Mouse (Mus musculus) T-helper 2 cell (primary cell): ENCODE results near the gene Heatr4.

Experiments used
- in situ Hi-C: fragments of 300-600 bp; cut with MboI, MseI; formaldehyde crosslinking; loops from one replicate; pipeline ENCODE4 v1.15.1; 2025; ENCODE audit warnings: high pct_unique_total_duplicates

Heatr4 gene

DNA sequence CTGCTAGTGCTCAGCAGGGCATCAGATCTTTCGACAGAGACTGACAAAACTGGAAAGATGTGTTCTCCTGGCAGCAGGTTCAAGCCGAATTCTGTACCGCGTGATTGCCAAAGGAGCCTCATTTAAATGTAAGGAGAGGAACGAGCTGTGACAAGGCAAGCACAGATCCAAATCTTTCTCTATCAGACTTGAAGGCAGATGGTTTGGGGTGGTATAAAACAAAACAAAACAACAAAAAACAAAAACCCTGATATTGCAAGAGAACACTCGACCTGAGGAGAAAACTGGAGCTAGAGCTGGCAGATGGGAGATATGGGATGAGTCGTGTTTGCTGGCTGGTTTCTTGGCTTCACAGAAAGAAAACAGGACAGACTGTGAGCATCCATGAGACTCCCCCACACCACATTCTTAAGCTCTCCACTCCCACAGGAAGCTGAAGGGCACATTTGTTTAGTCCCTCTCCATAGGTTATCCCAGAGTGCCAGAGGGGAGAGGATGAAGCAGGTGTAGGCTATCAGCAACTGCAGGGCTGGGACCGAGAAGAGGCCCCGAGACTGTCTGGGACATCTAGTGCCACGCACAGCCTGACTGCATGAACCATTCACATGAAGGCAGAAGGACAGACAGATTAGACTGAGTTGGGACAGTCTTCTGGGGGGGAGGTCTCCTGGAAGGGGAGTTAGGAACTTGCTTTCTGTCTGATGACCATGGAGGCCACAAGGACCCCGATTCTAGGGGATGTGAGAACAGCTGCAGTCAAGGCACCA is 13.9 kb upstream of the Heatr4 start:
- in situ Hi-C loops: no loop called here

DNA sequence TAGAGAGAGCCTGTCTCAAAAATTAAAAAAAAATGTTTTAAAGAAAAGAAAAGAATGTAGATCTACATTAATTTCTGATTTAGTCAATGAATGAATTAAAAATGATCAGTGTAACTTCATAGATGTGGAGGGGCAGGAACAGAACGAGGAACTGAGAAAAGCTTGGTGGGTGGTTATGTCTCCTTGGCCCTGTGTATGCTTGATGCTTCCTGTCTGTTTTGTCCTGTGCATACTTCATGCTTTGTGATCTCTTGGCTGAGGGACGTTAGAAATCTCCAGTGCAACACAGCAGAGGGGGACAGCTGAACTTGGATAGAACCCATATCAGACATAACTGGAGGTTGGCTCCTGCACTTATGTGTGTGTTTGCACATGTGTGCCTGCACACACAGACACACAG is 12.6 kb upstream of the Heatr4 start:
- in situ Hi-C loops: no loop called here

DNA sequence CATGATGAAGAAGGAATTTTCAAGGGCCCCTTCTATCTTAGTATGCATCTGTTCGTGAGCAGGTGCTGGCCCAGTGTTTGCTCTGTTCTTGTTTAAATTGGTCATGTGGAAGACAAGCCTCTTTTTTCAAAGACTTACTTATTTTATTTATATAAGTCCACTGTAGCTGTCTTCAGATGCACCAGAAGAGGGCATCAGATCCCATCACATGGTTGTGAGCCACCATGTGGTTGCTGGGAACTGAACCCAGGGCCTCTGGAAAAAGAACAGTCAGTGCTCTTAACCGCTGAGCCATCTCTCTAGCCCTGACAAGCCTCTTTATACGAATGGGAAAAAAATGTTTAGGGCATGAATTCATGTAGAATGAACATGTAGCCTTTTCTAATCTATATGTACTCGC is 4.7 kb upstream of the Heatr4 start:
- in situ Hi-C loops: no loop called here

DNA sequence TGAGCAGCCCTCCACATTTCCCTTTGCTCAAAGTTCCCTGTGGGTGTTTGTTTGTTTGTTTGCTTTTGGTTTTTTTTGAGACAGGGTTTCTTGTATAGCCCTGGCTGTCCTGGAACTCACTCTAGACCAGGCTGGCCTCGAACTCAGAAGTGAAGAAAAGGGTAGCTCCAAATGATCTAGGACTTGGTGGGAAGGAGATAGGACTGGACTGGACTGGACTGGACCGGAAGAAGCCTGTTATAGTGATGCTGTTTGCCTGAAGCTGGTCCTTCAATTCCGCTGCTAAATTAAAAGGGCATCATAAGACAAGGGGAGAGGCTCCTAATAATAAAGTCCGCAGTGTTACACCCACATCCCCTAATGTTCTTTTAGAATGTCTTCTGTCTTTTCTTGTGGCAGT is 3.8 kb upstream of the Heatr4 start:
- in situ Hi-C loops: no loop called here

- in situ Hi-C loops: no loop called here
Measured at GRCm38 (mm10) chr12:83987583-83988441, 3.2 kb upstream of the Heatr4 start, which contains the start of gene Acot2. Gene Acot2, plus strand, starts transcription at chr12:83987861.

- in situ Hi-C loops: no loop called here
Measured at GRCm38 (mm10) chr12:83987242-83987582, 2.6 kb upstream of the Heatr4 start.

DNA sequence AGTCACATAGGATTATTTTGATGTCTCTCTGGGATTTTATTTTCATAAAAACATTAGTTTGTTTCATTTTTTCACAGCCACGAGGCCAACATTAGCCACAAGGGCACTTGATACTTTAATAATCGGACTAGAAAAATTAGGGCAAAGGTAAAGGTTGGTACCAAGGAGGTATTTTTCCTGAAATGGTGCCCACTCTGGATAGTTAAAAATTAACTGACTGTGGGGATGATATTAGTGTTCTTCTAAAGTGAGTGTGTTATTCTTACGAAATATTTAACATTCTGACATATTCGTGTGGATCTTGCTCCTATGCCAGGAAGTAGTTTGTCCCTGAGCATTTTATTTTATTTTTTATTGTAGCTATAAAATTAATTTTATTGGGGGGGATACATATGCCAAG is 3.0 kb downstream of the Heatr4 start:
- in situ Hi-C loops: no loop called here

DNA sequence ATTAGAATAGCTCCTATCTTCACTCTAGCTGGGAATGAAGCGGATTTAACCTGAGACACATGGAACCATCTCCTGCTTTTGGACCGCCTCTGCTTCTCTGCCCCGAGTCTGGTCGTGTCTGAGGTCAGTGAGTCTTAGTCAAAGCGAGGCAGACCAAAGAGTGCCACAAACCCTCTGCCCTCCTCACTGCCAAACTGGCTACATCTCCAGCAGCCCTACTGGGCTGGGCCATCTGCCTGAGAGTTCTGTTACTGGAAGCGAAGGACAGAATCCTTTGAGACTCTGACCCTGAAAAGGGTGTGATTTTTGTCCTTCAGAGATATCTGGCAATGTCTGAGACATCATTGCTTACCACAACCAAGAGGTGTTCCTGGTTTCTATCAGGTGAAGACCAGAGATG is 5.8 kb downstream of the Heatr4 start:
- in situ Hi-C loops: no loop called here

GRCm38 (mm10) chr12:83972117-83972516 is 12.5 kb downstream of the Heatr4 start:
- in situ Hi-C loops: loop anchor here (5.0 kb wide), 1 partner anchor 90 kb away; no protein-coding TSS in a partner anchor

DNA sequence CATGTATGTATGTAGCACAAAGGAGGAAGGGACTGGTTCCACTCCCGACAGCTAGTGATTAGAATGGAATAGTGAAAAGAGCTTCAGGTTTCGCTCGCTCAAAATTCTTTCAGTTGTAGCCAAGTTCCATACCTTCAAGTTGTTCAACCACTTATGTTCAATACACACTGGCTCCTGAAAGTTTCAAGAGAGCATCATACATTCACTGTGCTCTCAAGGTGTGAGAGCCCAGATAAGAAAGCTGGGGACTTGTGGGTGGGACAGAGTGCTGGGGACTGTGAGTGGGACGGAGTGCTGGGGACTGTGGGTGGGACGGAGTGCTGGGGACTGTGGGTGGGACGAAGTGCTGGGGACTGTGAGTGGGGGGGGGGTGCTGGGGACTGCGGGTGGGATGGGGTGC is 19.4 kb downstream of the Heatr4 start:
- in situ Hi-C loops: loop anchor here (5.0 kb wide), 1 partner anchor 42 kb away; the partner anchor contains the start of gene Acot1

- in situ Hi-C loops: no loop called here
Measured at GRCm38 (mm10) chr12:83958278-83958677, 26.4 kb downstream of the Heatr4 start.

DNA sequence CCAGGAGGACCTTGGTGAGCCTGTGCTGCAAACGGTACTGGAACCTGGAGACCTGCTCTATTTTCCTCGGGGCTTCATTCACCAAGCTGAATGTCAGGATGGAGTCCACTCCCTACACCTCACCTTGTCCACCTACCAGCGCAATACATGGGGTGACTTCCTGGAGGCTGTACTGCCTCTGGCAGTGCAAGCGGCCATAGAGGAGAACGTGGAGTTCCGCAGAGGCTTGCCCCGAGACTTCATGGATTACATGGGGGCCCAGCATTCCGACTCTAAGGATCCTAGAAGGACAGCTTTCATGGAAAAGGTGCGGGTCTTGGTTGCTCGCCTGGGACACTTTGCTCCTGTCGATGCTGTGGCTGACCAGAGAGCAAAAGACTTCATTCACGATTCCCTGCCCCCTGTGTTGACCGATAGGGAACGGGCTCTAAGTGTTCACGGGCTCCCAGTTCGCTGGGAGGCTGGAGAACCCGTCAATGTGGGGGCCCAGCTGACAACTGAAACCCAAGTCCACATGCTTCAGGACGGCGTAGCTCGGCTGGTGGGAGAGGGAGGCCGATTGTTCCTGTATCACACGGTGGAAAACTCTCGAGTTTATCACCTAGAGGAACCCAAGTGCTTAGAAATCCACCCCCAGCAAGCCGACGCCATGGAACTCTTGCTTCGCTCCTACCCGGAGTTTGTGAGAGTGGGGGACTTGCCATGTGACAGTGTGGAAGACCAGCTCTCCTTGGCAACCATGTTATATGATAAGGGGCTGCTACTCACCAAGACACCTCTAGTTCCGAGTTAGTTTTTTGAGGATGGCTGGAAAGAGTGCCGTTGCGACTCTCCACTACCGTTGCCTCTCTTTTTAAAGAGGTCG is 32.7 kb downstream of the Heatr4 start:
- in situ Hi-C loops: no loop called here

DNA sequence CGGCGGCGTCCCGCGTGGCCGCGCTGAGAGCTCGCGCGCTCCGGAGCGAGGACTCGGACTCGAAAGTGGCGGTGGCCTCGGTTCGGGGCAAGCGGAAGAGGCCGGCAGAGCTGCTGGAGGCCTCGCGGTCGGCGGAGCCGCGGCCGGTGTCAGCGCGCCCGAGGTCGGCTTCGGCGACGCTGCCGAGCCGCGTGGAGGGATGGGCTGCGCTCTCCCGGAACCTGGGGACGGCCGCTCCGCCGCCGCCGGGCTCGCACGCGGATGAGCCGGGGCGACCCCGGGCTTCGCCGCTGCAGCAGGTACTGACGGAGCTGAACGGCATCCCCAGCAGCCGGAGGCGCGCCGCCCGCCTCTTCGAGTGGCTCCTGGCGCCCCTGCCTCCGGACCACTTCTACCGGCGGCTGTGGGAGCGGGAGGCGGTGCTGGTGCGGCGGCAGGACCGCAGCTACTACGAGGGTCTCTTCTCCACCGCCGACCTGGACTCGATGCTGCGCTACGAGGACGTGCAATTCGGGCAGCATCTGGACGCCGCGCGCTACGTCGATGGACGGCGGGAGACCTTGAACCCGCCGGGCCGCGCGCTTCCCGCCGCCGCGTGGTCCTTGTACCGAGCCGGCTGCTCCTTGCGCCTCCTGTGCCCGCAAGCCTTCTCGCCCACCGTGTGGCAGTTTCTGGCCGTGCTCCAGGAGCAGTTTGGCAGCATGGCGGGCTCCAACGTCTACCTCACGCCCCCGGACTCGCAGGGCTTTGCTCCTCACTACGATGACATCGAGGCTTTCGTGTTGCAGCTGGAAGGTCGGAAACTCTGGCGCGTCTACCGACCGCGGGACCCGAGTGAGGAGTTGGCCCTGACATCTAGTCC is 33.6 kb downstream of the Heatr4 start:
- in situ Hi-C loops: no loop called here

GRCm38 (mm10) chr12:83950493-83950839 is 34.2 kb downstream of the Heatr4 start, which contains the start of gene Riox1:
Gene Riox1, plus strand, starts transcription at chr12:83950608.
- in situ Hi-C loops: no loop called here

GRCm38 (mm10) chr12:83949776-83950492 is 34.7 kb downstream of the Heatr4 start:
- in situ Hi-C loops: no loop called here

DNA sequence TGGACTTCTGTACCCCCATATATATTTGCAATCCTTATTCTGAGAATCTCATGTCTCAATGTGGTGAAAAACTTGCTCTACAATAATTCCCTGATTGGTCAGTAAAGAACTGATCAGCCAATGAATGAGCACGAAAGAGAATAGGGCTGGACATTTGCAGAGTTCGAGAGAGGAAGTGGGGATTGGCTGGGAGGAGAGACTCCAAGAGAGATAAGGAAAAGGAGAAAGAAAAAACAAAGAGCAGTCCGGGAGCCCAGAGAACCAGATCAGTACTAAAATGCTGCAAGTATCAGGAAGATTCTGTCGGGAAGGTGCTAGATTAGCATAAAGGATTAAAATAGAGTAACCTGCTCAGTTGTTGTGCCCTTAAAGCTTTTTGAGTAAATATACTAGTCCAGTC is 35.6 kb downstream of the Heatr4 start:
- in situ Hi-C loops: no loop called here

DNA sequence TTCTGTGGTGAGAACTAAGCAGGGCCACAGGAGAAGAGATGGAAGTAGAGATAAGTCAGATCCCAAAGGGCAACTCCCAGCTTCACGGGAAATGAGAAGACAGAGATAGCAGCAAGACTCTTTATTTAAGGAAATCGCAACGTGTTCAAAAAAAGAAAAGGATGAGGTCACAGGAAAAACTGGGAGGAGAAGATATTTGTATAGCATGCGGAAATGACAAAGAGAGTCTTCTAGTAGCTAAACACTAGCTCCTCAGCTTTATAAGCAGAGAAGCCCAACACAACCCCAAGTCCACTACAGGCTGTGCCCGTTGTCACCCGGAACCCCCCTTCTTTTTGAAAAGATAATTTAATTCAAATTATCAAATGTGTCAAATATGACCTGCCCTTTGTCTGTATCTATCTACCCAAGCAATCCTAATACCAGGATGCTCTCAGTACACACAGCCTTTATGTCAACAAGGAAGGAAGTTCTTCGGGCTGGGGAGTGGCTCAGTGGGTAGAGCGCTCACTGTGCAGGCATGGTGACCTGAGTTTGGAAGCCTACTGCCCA is 37.3 kb downstream of the Heatr4 start:
- in situ Hi-C loops: no loop called here

DNA sequence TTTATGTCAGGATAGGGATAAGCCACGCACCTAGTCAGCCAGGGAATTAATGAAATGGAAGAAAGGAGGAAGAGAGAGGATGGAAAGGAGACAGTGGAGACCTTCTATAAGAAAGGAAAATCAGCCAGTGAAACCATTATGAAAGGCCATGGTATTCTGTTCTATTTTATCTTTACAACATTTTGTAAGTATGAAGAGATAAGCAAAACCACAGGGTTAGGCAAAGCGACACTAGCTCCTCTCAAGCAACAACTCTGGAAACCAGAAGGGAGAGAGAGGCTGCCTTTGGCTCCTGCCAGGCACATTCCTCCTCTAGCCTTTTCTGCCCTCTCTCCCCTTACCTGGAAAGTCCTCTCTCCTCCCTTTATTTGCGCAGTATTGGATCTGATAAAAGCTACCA is 42.7 kb downstream of the Heatr4 start:
- in situ Hi-C loops: no loop called here

- in situ Hi-C loops: no loop called here
Measured at GRCm38 (mm10) chr12:83940031-83940430, 44.6 kb downstream of the Heatr4 start.

- in situ Hi-C loops: no loop called here
Measured at GRCm38 (mm10) chr12:83939332-83939731, 45.3 kb downstream of the Heatr4 start.
